Mouse (Mus musculus) erythroblast, embryonic 14.5 days (primary cell): Measurements from ENCODE around the gene Pde10a. TPM values are rescaled to one million over a fixed set of nuclear protein-coding genes. Genes with fewer than 3 reads are reported as not detected.

Source experiments
- H3K27me3 ChIP-seq: 2 replicates; pipeline ENCODE4 v1.6.1; 2012; ENCODE audit warnings: inconsistent platforms; ENCODE audit not compliant: control insufficient read depth
- H3K36me3 ChIP-seq: 2 replicates; pipeline ENCODE4 v1.6.1; 2012; ENCODE audit warnings: mild to moderate bottlenecking, inconsistent platforms; ENCODE audit not compliant: control insufficient read depth
- H3K4me1 ChIP-seq: 2 replicates; pipeline ENCODE4 v1.6.1; 2012; ENCODE audit warnings: inconsistent platforms; ENCODE audit not compliant: control insufficient read depth
- H3K4me3 ChIP-seq: replicated peaks from 2 replicates; pipeline ENCODE3; 2012; ENCODE audit warnings: moderate library complexity, mild to moderate bottlenecking, inconsistent platforms
- H3K9me3 ChIP-seq: 2 replicates; pipeline ENCODE4 v1.6.1; 2012; ENCODE audit warnings: low read length, inconsistent platforms, mixed read lengths; ENCODE audit not compliant: control insufficient read depth
- GATA1 ChIP-seq: IDR thresholded peaks from 2 replicates; pipeline ENCODE4 v1.6.1; 2012; ENCODE audit warnings: low read length, inconsistent platforms, mixed read lengths
- TAL1 ChIP-seq: IDR thresholded peaks from 3 replicates; pipeline ENCODE4 v1.6.1; 2012; ENCODE audit warnings: low read length, inconsistent platforms, mixed read lengths
- polyA plus RNA-seq: library from polyadenylated mRNA; stranded (reverse); fragments of >175 nt; gene quantifications from 2 replicates; pipeline ENCODE4 v1.2.3, GENCODE M21; 2012

Pde10a gene
- polyA plus RNA-seq, 1 experiment = not detected

DNA sequence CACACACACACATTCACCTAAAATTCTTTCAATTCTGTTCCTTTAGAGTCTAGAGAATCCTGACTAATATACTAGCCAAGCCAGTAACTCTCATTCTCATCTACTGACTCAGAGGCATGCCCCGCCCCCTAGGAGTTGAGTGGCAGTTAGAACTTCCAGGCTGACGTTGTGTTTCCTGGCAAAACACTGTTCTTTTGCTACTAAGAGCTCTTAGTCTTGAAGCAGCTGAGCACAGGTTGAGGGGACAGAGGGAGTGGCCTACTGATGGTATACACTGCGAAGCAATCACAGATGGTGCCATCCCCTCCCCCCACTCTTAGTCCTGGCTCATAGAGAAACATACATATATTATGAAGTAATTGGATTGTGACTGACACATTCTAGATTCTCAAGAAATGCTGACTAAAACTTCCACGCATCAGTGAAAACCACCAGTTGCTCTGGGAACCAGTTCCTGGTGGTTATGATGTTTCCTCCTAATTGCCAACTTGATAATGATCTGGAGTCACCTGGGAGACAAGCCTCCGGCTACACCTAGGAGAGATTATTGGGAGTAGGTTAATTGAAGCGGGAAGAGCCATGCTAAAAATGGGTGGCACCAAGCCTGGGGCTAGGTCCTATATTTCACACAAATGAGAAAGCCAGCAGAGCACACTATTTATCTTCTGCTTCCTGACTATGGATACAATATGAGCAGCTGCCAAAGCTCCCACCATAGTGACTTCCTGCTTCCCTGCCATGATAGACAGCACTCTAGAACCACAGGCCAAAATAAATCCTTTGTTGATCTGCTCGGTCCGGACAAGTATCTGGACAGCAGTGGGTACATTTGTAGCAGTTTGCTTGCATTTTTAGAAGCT lies 339.7 kb downstream of the Pde10a start:
- TF ChIP-seq TAL1 (no peak), GATA1 (no peak)

DNA sequence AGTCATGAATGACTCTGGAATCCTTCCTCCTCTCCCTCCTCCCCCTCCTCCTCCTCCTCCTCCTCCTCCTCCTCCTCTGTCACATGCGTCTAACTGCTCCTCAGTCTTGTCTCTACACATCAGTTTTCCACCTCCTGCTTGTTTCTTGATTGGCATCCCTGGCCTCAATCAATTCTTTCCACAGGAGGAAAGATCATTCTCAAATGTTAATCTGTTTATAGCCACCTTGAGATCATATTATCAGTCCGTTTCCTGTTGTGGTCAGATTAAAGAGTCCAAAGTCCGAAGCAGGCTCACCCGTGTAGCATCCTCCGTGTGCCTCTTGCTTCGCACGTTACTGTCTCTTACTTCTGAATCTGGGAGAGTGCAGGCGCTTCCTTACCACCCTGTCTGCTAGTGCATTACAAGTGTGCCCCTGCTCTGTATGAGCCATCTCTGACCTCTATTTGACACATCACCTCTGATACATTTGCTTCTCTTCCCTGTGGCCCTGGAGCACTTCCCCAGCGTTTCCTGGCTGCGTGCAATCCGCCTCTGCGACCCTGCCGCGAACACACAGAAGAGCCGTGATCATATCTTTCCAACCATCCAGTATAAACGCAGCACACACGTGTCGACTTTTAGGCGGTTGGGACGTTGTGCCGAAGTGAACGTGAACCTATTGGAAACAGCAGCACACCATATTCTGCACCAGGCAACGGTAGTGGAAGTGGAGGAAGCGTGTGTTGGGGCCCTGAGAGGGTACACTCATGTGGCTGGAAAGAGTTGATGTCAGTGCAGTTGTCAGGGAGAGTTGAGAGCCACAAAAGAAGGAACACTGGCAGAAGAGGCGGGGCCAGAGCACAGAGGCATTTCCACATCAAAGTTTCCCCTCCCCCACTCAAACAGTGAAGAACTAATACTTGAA lies 342.4 kb downstream of the Pde10a start:
- TF ChIP-seq TAL1 (no peak), GATA1 (no peak)
- Histone ChIP-seq H3K36me3 (no peaks in the 10 kb centered on the region), H3K27me3 (0 out of 2 replicates have a peak, but pooled peaks cover 4% of the 10 kb centered on the region), H3K9me3 (no peaks in the 10 kb centered on the region), H3K4me1 (no peaks in the 10 kb centered on the region; the same call in 1 of the 2 replicates), H3K4me3 (no peak overlapping the region)

More for the DNA sequence above, 339.7 kb downstream of the Pde10a start:
- no peaks in the 10 kb centered on the region for H3K9me3 ChIP-seq
- H3K27me3 ChIP-seq = 0 out of 2 replicates have a peak, but pooled peaks cover 4% of the 10 kb centered on the region
- no peaks in the 10 kb centered on the region for H3K36me3 ChIP-seq
- no peaks in the 10 kb centered on the region; the same call in 1 of the 2 replicates for H3K4me1 ChIP-seq
- H3K4me3 ChIP-seq = no peak overlapping the region

DNA sequence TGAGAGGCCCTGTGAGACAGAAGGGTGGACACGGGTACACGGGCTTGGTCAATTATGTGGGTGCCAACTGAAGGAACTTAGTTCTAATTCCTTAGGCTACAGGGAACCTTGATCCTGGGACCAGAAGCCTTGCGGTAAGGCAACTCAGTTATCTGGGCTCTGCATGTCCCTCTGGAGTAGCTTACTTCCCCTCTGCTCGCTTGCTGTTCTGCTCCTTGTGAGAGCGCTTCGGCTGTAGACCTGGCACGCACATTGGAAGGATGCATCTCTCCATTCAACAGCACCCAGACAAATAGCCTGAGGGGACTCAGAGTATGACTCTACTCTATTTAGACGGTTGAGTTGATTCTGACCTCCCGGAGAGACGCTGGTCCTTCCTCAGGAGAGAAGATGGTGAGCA lies 344.1 kb downstream of the Pde10a start:
- Histone ChIP-seq H3K36me3 (no peaks in the 10 kb centered on the region), H3K27me3 (0 out of 2 replicates have a peak, but pooled peaks cover 4% of the 10 kb centered on the region), H3K4me1 (no peaks in the 10 kb centered on the region; the same call in 1 of the 2 replicates), H3K4me3 (no peak overlapping the region), H3K9me3 (no peaks in the 10 kb centered on the region)
- TF ChIP-seq GATA1 (no peak), TAL1 (no peak)

DNA sequence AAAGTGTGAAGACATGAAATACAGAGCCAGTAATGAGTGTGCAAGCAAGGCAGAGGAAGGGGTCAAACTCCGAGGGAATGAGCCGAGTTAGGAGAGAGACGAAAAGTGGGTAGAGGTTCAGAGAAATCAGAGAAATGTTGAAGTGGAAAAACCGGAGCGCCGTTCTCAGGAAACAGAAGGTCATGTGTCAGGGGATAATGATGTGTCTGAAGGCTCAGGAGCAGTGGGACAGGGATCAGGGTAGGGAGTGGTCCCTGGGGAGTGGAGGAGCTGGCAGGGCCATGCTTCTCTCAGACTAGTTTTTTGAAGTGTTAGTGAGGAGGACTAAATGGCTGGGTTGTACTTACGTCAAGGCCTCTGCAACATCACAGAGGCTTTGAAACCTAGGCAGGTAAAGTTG lies 345.7 kb downstream of the Pde10a start:
- no peaks in the 10 kb centered on the region for H3K9me3 ChIP-seq

DNA sequence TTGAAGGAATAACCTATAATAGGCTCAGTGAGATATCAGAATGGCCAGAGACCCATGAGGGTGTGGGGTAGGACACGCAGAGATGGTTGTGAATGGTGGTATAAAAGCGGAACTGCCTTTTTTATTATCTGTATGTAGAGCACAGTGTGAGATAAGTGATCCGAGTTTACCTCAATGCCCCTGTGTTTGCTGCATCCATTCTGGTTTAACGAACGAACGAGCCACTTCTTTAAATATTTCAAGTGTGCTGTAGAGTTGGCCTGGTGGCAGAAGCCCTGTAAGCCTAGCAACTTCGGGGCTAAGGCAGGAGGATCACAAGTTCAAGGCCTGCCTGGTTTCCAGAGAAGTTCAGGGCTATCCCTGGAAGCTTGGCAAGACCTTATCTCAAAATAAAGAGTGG lies 346.2 kb downstream of the Pde10a start:
- H3K36me3 ChIP-seq = no peaks in the 10 kb centered on the region
- no peak overlapping the region for H3K4me3 ChIP-seq
- no peaks in the 10 kb centered on the region; the same call in 1 of the 2 replicates for H3K4me1 ChIP-seq
- no peaks in the 10 kb centered on the region for H3K9me3 ChIP-seq
- TF ChIP-seq TAL1 = no peak
- no peak for TF ChIP-seq GATA1
- 0 out of 2 replicates have a peak, but pooled peaks cover 4% of the 10 kb centered on the region for H3K27me3 ChIP-seq

More for the DNA sequence above, 345.7 kb downstream of the Pde10a start:
- TF ChIP-seq GATA1 (no peak), TAL1 (no peak)
- H3K4me1 ChIP-seq = no peaks in the 10 kb centered on the region; the same call in 1 of the 2 replicates
- H3K4me3 ChIP-seq = no peak overlapping the region
- H3K27me3 ChIP-seq = 0 out of 2 replicates have a peak, but pooled peaks cover 4% of the 10 kb centered on the region
- H3K36me3 ChIP-seq = no peaks in the 10 kb centered on the region

DNA sequence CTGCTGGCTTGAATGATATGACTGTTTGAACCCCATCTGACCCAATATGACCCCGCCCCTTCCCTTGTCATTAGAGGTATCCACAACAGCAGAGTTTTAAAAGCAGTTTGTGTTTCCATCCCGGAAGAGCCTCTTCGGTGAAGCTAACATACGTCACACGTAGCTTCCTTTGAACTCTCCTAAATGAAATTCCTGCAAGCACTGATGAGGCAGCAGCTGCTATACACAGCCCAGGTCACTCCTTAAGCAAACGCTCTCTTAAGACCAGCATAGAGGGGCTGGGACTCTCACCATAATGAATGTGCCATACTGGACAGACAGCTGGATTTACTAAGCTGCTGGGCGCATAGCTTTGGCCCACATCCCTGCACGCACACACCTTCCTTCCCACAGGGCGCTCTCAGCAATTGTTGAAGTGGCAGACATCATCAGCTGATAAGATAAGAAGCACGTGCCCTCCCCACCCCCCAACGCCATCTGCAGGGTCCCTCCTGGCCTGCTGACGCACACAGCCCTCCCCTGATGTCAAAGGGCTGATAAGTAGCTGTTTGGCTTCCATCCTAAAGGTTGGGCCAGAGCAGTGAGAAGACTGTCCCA lies 346.9 kb downstream of the Pde10a start:
- H3K4me3 ChIP-seq = no peak overlapping the region
- H3K4me1 ChIP-seq = no peaks in the 10 kb centered on the region; the same call in 1 of the 2 replicates
- TF ChIP-seq GATA1 = no peak
- TF ChIP-seq TAL1 = no peak
- no peaks in the 10 kb centered on the region for H3K36me3 ChIP-seq
- H3K9me3 ChIP-seq = no peaks in the 10 kb centered on the region
- H3K27me3 ChIP-seq = 0 out of 2 replicates have a peak, but pooled peaks cover 4% of the 10 kb centered on the region

DNA sequence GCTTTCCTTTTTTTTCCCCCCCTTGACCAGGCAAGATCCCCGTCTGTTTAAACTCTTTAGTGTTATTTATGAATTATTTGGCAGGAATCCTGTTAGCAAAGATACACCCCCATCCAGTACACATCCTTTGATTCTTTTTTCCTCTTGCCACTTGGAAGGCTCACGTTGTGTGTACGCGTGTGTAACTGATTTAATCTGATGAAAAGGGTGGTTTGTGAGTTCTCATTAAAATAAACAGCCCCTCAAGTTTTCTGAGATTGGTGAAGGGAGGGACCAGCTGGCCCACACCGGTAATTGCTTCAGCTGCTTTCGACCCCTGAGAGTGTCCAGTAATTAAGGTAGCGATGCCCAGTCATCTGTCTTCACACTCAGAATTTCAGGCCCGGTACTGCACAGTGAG lies 347.4 kb downstream of the Pde10a start:
- 0 out of 2 replicates have a peak, but pooled peaks cover 3% of the 10 kb centered on the region for H3K27me3 ChIP-seq
- no peak overlapping the region for H3K4me3 ChIP-seq
- H3K9me3 ChIP-seq = no peaks in the 10 kb centered on the region
- no peaks in the 10 kb centered on the region for H3K36me3 ChIP-seq
- no peaks in the 10 kb centered on the region; the same call in 1 of the 2 replicates for H3K4me1 ChIP-seq
- TF ChIP-seq TAL1 (no peak), GATA1 (no peak)

DNA sequence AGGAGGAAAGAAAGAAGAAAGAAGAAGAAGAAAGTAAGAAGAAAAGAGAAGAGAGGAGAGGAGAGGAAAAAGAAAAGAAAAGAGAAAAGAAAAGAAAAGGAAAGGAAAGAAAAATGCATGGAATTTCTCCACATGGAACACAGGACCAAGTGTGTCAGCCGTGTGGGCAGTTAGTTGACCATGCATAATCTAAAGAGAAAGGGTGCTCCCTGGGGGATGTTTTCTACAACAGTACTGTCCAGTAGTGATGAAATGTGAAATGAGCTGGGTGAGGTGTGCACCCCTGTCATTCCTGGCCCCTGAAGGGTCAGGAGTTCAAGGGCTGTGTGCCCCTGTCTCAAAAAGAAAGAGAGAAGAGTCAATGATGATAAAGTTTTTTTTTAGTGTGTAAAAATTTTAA lies 352.9 kb downstream of the Pde10a start:
- Histone ChIP-seq H3K27me3 (no peaks in the 10 kb centered on the region), H3K4me3 (no peak overlapping the region), H3K36me3 (no peaks in the 10 kb centered on the region), H3K4me1 (no peaks in the 10 kb centered on the region), H3K9me3 (no peaks in the 10 kb centered on the region)
- TF ChIP-seq GATA1 (no peak), TAL1 (no peak)
